Mouse (Mus musculus) adrenal gland, adult (tissue): ENCODE results near the gene Mitd1.

Source experiments
- DNase-seq, 2 experiments: peaks; one replicate each; pipeline ENCODE4 v3.0.0; 2022 to 2023; ENCODE audit warnings: low spot score in 1 of 2; ENCODE audit not compliant: inconsistent age in 2 of 2

Mitd1 gene

DNA sequence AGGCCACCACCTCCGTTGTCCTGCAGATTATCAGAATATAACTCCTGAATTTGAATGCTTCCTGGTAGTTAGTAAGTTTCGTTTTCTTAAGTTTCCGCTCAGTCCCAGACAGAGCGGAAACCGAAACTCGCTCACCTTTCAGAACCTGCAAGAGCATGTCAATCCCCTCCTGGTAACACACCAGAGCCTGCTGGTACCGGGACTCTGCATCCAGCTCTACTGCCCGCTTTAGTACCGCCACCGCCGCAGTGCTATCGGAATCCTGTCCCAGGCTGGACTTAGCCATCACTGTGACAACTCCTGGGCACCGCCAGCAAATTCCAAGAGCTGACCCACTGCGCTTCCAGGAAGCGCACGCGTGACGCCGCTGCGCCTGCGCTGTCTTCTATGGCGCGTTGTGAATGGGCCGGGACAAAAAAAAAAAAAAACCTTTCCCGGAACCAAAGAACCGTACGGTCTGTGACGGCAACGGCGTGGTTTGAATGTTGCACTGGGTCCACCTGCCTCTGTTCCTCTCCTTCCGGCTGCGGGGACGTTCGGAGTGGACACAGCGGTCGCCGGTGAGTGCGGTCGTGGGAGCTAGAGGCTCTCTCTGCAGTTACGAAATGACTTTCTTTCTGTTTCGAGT lies at the start of gene Mitd1, which contains the start of gene Mrpl30:
TSS of gene Mitd1 (minus strand) at position 387 of the 628 bp plus-strand sequence.
TSS of gene Mrpl30 (plus strand) at position 453 of the 628 bp plus-strand sequence.
- DNase-seq = peak; percentile 92 to 98

DNA sequence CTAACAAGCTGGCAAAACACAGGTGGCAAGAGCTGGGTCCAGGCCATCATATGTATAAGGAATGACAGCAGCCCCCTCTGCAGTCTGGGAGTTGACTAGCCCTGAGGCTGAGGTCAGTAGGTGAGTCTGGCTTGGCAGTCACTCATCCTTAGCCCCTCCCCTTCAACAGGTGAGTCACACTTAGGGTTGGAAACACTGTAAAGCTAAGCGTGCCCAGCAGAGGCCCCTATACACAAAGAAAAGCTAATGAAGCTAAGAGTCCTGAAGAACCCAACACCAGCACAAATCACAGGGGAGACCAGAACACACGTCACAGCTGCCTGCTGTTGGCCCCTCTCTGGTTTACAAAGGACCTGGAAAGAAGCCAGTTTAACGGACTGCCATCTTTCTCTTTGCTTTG lies 41.6 kb upstream of the Mitd1 start:
- DNase-seq = peak; percentile 81 to 93

DNA sequence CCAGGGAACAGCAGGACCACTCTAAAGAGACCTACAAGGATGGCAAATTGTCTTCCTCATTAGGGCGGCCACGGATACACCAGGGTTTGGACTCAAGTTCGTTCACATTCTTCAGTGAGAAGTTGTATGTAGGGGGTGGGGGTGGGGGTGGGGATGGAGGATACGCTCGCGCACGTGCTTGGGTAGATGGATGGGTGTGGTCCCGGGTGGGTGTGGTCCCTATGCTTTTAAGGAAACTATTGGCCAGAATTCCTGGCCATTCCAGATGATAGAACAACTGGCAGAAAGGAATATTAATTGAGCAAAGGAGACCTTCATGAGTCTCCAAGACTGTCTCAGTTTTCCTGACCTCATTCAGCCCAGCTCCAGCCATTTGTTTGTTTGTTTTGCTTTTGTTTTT lies 35.8 kb upstream of the Mitd1 start:
- DNase-seq = no peak

DNA sequence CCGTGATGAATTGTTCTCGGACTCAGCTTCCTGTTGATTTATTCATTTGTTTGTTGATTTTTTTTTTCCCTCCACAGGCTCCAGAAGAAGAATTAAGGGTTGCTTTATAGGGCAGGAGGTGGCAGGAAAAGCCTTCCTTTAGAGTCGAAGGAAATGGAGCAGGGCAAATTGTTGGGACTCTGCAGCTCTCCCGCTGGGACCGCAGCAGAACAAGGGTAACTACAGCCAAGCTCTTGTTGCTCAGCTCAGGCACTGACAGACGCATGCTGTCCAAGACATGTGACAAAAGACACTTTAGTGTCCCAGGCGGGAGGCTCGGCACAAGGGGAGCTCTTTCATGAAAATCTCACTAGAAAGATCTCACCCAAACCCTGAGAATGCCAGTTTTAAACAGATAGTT lies 32.3 kb upstream of the Mitd1 start:
- no peak for DNase-seq

DNA sequence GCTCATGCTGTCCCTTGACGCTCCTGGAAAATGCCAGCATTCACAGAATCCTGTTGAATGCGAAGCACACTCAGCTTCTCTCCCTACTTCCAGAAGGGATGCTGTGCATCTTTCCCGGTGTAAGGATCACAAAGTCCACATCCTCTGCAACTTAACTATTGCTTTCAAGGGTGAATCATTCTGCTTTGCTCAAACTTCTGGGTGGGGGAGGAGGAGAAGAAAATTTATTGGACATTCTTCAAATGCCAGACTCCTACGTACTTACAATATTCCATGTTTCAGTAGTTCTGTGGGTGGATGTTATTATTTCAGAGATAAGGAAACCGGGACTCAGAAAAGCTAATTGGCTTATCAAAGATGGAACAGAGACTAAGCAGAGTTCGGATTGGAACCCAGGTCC lies 27.9 kb upstream of the Mitd1 start:
- no peak for DNase-seq

DNA sequence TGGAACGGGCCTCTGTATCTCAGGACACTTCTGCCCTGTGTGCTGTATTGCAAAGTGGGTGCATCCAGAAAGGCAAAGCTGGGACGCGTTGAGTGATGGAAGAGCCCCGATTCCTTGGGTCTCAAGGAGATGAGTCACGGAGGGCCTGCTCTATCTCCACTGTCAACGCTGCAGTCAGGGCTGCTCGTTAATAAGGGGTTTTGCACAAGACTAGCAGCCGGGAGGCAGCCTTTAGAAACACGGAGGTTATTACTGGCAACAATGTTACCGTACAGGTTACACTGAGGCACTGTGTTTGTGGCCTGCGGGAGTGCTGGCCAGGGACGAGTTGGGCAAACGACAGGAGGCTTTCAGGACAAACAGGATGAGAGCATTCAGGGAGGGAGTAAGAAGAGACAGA lies 27.5 kb upstream of the Mitd1 start:
- DNase-seq = no peak

DNA sequence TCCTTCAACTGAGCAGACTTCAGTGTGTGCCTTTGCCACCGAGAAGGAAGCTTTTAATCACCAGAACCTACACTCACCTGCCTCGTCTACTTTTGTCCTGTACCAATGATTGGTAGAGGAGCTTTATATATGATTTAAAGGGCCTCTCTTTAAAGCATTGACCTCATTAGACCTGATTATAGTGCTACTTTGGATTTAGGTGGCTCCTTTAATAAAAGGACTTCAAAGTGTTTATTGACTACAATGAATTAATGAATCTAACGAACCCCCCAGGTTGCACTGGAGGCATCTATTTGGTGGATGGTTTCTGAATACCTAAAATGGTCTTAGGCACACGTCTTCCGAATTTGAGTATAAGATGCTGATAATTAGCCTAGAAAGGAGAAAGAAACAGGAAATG lies 26.2 kb upstream of the Mitd1 start, which contains the start of gene Lyg2:
TSS of gene Lyg2 (minus strand) at position 101 of the 400 bp plus-strand sequence.
- DNase-seq = no peak

DNA sequence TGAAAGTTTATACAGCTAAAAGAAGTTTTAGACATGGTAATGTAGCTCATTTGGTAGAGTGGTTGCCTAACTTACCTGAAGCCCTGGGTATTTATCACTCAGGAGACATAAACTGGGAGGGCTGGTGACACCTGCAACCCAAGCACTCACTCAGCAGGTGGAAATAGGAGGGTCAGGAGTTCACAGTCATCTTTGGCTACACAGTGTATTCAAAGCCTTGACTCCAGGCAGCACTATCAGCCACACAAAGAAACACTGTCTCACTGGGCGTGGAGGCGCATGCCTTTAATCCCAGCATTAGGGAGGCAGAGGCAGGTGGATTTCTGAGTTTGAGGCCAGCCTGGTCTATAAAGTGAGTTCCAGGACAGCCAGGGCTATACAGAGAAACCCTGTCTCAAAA lies 22.5 kb upstream of the Mitd1 start:
- no peak for DNase-seq

DNA sequence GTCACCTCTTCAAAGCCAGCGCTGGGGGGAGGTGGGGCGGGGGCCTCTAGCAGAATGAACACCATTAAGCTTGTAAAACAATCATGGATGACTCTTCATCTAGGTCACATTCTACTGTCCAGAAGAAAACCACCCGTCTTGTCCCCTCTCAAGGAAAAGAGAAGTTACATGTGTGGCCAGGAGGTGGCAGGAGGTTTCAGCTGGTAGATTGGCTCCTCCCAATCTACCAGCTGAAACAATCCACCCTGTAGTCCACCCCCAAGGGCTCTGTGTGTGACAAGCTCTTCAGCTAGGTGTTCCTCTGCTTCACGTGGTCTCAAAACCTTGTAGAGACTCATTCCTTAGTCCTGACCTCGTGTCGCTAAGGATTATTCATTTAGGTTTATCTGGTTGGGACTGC lies 13.0 kb upstream of the Mitd1 start:
- DNase-seq = peak; percentile 35 to 71

DNA sequence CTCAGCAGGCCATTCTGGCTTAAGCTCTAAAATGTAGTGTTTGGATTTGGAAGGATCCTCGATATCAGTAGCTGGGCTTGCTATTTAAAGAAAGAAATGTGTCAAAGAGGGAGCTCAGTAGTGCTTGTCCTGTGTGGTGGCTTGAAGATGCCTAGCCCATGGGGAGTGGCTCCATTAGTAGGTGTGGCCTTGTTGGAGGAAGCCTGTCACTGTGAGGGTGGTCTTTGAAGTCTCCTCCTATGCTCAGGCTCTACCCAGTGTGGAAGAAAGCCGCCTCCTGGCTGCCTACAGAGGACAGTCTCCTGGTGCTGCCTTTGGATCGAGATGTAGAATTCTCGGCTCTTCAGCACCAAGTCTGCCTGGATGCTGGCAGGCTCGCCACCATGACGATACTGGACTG lies 10.1 kb upstream of the Mitd1 start:
- no peak for DNase-seq

DNA sequence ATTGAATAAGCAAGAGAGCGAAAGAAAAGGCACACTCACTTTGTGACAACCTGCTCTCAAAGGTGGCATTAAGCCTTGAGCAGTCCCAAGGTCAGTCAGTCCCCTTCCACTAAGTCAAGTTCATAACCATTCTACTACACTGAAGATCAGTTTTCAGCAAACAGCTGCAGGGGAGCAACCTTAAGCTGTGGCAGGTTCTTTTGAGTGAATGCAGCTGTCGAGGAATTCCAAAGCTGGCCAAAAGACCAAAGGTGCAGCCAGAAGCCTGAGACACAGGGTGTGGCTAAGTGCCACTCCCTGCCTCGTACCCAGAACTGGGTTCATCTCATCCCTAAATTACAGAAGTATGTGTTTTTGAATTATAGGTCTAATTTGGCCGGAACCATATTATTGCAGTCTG lies 9.6 kb upstream of the Mitd1 start:
- DNase-seq = no peak

DNA sequence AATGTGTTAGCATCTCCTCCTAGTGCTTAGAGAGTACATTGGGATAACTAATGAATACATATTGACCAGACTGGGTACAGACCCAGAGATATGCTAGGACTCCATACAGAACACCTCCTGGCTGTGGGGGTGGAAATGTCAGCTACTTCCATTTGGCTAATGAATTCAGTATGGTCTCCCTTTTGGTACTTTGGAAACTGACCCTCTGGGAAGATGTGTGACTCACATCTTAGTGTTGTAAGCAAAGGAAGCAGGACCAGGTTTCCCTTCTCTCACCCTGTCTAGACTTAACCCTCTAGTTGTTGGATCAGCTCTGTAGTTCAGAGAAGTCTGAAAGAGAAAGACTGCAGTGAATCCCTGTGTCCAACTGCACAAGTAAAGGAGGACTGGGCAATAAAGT lies 4.4 kb upstream of the Mitd1 start:
- DNase-seq = no peak

DNA sequence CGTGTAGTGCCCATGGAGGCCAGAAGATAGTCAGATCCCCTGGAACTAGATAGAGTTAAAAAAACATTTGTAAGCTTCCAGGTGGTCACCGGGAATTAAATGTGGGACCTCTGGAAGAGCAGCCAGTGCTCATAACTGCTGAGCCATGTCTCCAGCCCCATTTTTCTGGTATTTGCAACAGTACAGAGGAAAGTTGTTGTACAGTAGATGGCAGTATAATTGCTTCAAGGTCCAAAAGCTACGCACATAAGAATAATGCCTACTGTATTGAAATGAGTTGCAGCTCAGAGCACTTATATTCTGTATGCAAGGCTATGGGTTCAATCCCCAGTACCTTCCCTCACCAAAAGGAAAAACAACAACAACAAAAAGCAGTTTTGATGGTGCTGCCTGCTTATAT lies 1.2 kb upstream of the Mitd1 start:
- DNase-seq = peak in 1 of 2 experiments; percentile 54

DNA sequence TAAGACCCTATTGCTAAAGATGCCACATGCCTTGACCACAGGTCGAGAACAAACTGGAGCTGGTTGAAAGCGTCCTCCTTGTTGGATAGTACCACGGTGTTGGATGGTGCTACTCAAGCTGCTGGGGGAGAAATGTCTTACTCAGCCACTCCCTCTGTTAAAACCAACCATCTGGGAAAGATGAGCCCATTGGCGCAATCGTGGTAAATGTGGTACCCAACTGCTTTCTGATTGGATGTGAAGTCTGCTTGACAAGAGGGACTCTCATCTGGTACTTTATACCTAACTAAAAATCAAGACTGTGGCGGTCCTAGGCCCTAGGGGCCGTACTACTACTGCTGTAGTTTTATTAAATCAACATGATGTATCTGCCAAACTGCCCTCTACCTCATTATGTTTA lies 1.0 kb downstream of the Mitd1 start:
- DNase-seq = no peak

DNA sequence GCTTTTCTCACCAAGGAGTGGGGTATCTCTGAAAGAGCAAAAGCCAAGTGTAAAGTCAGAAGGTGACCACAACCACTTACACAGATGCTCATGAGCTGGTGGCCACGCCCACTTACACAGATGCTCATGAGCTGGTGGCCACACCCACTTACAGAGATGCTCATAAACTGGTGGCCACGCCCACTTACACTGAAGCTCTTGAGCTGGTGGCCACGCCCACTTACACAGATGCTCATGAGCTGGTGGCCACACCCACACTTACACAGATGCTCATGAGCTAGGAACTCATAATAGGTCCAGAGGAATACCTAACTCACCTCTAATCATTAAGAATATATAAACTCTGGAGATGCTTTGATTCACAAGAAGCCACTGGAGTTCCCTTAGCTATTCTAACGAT lies 5.8 kb downstream of the Mitd1 start:
- DNase-seq = no peak

DNA sequence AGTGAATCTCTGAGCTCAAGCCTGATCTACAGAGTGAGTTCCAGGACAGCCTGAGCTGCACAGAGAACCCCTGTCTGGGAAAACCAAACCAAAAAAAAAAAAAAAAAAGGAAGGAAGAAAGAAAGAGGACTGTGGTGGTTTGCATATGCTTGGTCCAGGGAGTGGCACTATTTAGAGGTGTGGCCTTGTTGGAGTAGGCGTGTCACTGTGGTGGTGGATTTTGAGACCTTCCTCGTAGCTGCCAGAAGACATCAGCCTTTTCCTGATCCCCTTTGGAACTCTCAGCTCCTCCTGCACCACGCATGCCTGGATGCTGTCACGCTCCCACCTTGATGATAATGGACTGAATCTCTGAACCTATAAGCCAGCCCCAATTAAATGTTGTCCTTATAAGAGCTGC lies 6.8 kb downstream of the Mitd1 start:
- no peak for DNase-seq

DNA sequence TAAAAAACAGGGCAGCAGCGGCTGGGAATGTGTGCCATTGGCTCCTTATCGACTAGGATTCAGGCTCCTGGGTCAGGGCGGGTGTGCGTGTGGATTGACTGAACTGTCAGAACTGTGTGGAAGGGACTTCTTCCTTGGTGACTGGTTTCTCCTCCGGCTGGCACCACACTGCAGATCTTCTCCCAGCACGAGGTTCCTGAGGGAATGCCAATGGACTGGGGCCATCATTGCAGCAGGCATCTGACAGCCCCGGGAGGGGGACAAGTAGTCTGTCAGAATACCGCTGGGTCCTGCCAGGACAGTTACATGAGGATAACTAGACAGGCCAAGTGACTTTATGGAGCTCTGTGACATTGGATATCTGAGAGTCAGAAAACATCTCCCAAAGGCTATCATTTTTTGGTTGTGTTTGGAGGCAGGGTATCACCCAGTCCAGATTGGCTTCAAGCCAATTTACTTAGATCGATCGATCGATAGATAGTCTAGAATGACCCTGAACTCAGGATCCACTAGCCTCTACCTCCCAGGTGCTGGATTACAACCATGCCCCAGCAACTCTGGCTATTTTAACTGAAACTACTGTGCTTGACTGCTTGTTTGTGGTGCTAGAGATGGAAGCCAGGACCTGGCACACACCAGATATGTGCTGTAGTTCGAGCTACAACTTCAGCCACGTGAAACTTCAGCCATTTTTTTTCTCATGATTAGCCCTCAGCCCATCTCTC lies 12.3 kb downstream of the Mitd1 start:
- peak in 1 of 2 experiments; percentile 57 for DNase-seq

DNA sequence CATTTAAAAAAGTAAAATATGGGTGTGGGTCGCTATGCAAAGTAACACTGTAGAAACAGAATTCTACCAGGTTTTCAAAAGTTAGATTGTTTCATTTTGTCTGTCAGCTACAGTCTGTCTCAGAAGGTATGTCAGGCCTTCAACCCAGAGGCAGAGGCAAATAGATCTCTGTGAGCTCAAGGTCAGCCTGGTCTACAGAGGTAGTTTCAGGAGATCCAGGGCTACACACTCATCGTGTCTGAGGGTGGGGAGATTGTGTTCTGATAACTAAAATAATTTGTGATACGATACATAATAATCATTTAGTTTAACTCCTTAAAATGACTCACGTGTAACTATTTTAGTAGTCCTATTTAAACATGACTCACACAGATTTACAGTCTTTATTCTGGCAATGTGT lies 17.1 kb downstream of the Mitd1 start:
- DNase-seq = peak in 1 of 2 experiments; percentile 59

DNA sequence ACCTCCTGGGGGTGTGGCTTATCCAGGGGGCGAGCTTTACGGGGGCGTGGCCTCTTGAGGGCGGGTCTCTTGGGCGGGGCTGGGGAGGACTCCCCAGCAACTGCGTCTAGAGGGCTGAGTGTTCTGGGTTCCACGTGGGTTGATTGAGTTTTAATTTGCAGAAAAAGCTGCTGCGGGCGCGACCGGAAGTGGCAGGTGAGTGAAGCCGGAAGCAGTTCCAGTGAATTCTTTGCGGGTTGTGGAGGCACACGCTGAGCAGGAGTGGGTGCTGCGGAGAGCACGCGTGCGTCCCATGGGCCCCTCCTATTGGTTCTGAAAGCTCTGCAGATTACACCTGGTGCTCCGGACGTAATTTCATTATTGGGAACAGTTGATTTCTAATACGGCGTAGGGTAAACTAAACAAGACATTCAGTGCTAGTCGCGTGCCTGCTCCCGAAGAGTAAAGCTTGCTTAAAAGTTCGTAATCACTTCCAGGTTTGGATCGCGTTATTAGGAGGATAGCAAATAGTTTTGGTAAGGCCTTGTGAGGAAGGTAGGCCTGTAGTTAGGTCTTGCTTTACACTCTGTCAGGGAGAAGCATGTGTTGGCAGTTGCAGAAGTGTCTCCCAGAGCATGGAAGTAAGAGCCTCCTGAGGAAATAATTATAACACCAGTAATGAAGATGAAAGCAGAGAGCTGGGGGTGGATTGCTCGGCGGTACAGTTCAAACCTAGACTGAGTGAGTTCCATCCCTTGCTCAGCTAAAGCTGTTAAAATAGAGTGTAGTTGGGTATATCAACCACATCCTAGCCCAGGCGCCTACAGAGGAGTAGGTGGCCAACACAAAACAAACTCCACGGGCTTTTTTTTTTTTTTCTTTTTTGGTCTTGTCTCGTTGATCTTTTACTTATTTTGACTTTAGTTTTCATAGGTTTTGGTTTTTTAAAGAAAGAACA lies 17.8 kb downstream of the Mitd1 start:
- peak; percentile 87 to 97 for DNase-seq

DNA sequence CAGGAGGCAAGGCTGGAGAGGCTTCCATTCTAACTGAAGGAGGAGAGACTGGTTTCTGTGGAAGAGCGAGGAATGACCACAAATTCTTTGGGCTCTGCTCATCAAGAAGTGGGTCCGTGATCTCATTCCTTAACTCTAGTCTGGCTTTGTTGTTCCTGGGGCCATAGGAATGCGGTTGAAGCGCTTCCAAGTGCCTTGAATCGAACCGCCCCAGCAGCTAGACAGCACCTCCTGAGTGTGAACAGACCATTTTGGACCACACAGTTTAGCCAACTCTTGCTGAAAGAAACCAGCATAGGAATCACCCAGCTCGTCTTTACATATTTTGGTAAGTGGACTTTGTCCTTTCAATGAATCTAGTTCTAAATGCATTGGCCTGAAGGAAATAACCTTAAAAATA lies 18.5 kb downstream of the Mitd1 start, which contains the start of gene Lipt1:
TSS of gene Lipt1 (plus strand) at position 35 of the 400 bp plus-strand sequence.
- peak in 1 of 2 experiments; percentile 66 for DNase-seq

DNA sequence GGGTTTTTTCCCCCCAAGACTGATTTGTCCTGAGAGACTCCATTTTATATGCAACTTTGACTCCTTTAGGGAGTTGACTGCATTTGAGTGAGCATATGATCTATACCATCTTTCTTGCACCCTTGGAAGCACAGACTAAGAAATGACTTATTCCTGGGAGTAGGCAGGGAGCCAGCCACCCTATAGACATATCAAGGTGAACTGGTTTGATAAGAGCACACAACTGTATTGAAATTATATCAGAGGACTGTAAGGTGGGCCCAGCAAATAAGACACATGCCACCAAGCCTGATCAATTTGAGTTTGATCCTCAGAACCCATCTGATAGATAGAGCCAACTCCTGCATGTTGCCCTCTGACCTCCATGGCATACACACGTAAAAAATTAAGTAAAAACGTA lies 20.8 kb downstream of the Mitd1 start:
- DNase-seq = no peak
